Mouse (Mus musculus): ENCODE results near the gene H1f0. TPM values are rescaled to one million over a fixed set of nuclear protein-coding genes. Genes with fewer than 3 reads are reported as not detected.
A peak's percentile ranks its signal among the peaks of the same experiment; 100 is the strongest.

The H1f0 gene
- polyA plus RNA-seq, 1 experiment from 2014 or later: 136 TPM

- Histone ChIP-seq H3K9ac (ENCODE audit: low read depth, low read length) (no peak overlapping the region), H3K27ac (ENCODE audit: low read length) (no peak overlapping the region), H3K4me3 (ENCODE audit: low read depth, low read length) (peak overlapping the region; percentile 30), H3K9me3 (replicated peaks; ENCODE audit: control insufficient read depth, low read length) (no peaks in the 10 kb centered on the region), H3K36me3 (ENCODE audit: control insufficient read depth, insufficient read depth) (no peaks in the 10 kb centered on the region), H3K27me3 (ENCODE audit: control insufficient read depth, insufficient read depth, low read depth, low read length) (peaks cover 38% of the 10 kb centered on the region), H3K4me2 (ENCODE audit: low read depth, low read length) (peak overlapping the region; percentile 49), H3K4me1 (ENCODE audit: control insufficient read depth, low read depth, low read length) (peaks cover 25% of the 10 kb centered on the region)
- WGBS (ENCODE audit: insufficient replicate concordance): 10% methylated on average over 24 of the region's 24 CpGs
- ATAC-seq (ENCODE audit: low read depth): no peak
Measured at GRCm38 (mm10) chr15:79040501-79041416, 12.5 kb downstream of the H1f0 start.

GRCm38 (mm10) chr15:79041585-79041984 is 13.3 kb downstream of the H1f0 start, which contains the start of gene Galr3:
Gene Galr3 (plus strand): TSS chr15:79041885.
- Histone ChIP-seq H3K4me2 (ENCODE audit: low read depth, low read length) (peak within 1 kb of the TSS; percentile 76), H3K36me3 (ENCODE audit: control insufficient read depth, insufficient read depth) (no peaks in the 10 kb centered on the region), H3K27ac (ENCODE audit: low read length) (no peak within 1 kb of the TSS), H3K4me1 (ENCODE audit: control insufficient read depth, low read depth, low read length) (peaks cover 25% of the 10 kb centered on the region), H3K9me3 (replicated peaks; ENCODE audit: control insufficient read depth, low read length) (no peaks in the 10 kb centered on the region), H3K9ac (ENCODE audit: low read depth, low read length) (no peak within 1 kb of the TSS; the same call in 1 of the 2 replicates), H3K4me3 (ENCODE audit: low read depth, low read length) (peak within 1 kb of the TSS; percentile 51), H3K27me3 (ENCODE audit: control insufficient read depth, insufficient read depth, low read depth, low read length) (peaks cover 38% of the 10 kb centered on the region)
- 64% methylated on average over 6 of the region's 6 CpGs for WGBS (ENCODE audit: insufficient replicate concordance)
- no peak for ATAC-seq (ENCODE audit: low read depth)

GRCm38 (mm10) chr15:79042721-79043491 is 14.7 kb downstream of the H1f0 start:
- Histone ChIP-seq H3K4me2 (ENCODE audit: low read depth, low read length) (peak overlapping the region; percentile 76), H3K27ac (ENCODE audit: low read length) (no peak overlapping the region), H3K36me3 (ENCODE audit: control insufficient read depth, insufficient read depth) (no peaks in the 10 kb centered on the region), H3K9ac (ENCODE audit: low read depth, low read length) (peak overlapping the region; percentile 9; the same call in 1 of the 2 replicates), H3K4me3 (ENCODE audit: low read depth, low read length) (peak overlapping the region; percentile 51), H3K27me3 (ENCODE audit: control insufficient read depth, insufficient read depth, low read depth, low read length) (peaks cover 38% of the 10 kb centered on the region), H3K9me3 (replicated peaks; ENCODE audit: control insufficient read depth, low read length) (no peaks in the 10 kb centered on the region), H3K4me1 (ENCODE audit: control insufficient read depth, low read depth, low read length) (peaks cover 20% of the 10 kb centered on the region)
- WGBS (ENCODE audit: insufficient replicate concordance): under 1% methylated on average over 99 of the region's 105 CpGs
- no peak for ATAC-seq (ENCODE audit: low read depth)

- 22% methylated on average over 4 of the region's 4 CpGs for WGBS (ENCODE audit: insufficient replicate concordance)
- H3K4me1 ChIP-seq (ENCODE audit: control insufficient read depth, low read depth, low read length): peaks cover 11% of the 10 kb centered on the region
- H3K9ac ChIP-seq (ENCODE audit: low read depth, low read length): no peak overlapping the region
- peaks cover 38% of the 10 kb centered on the region for H3K27me3 ChIP-seq (ENCODE audit: control insufficient read depth, insufficient read depth, low read depth, low read length)
- H3K4me3 ChIP-seq (ENCODE audit: low read depth, low read length): no peak overlapping the region
- no peaks in the 10 kb centered on the region for H3K36me3 ChIP-seq (ENCODE audit: control insufficient read depth, insufficient read depth)
- H3K27ac ChIP-seq (ENCODE audit: low read length): peak overlapping the region; percentile 43; the same call in 1 of the 2 replicates
- no peaks in the 10 kb centered on the region for H3K9me3 ChIP-seq (replicated peaks; ENCODE audit: control insufficient read depth, low read length)
- H3K4me2 ChIP-seq (ENCODE audit: low read depth, low read length): no peak overlapping the region; the same call in 1 of the 2 replicates
- ATAC-seq (ENCODE audit: low read depth): peak; percentile 65
Measured at GRCm38 (mm10) chr15:79044837-79045236, 16.6 kb downstream of the H1f0 start.

GRCm38 (mm10) chr15:79048186-79048585 is 19.9 kb downstream of the H1f0 start:
- WGBS (ENCODE audit: insufficient replicate concordance): 56% methylated on average over 4 of the region's 4 CpGs
- Histone ChIP-seq H3K9me3 (replicated peaks; ENCODE audit: control insufficient read depth, low read length) (no peaks in the 10 kb centered on the region), H3K36me3 (ENCODE audit: control insufficient read depth, insufficient read depth) (peaks cover 5% of the 10 kb centered on the region), H3K4me2 (ENCODE audit: low read depth, low read length) (no peak overlapping the region), H3K4me1 (ENCODE audit: control insufficient read depth, low read depth, low read length) (peaks cover 16% of the 10 kb centered on the region), H3K4me3 (ENCODE audit: low read depth, low read length) (no peak overlapping the region), H3K9ac (ENCODE audit: low read depth, low read length) (no peak overlapping the region), H3K27ac (ENCODE audit: low read length) (no peak overlapping the region), H3K27me3 (ENCODE audit: control insufficient read depth, insufficient read depth, low read depth, low read length) (peaks cover 15% of the 10 kb centered on the region)
- no peak for ATAC-seq (ENCODE audit: low read depth)

- Histone ChIP-seq H3K9ac (ENCODE audit: low read depth, low read length) (no peak overlapping the region), H3K4me3 (ENCODE audit: low read depth, low read length) (no peak overlapping the region), H3K4me1 (ENCODE audit: control insufficient read depth, low read depth, low read length) (peaks cover 14% of the 10 kb centered on the region), H3K9me3 (replicated peaks; ENCODE audit: control insufficient read depth, low read length) (no peaks in the 10 kb centered on the region), H3K27ac (ENCODE audit: low read length) (no peak overlapping the region), H3K4me2 (ENCODE audit: low read depth, low read length) (no peak overlapping the region), H3K36me3 (ENCODE audit: control insufficient read depth, insufficient read depth) (peaks cover 26% of the 10 kb centered on the region), H3K27me3 (ENCODE audit: control insufficient read depth, insufficient read depth, low read depth, low read length) (no peaks in the 10 kb centered on the region)
- ATAC-seq (ENCODE audit: low read depth): no peak
- 61% methylated on average over 9 of the region's 9 CpGs for WGBS (ENCODE audit: insufficient replicate concordance)
Measured at GRCm38 (mm10) chr15:79050160-79050845, 22.1 kb downstream of the H1f0 start.

- Histone ChIP-seq H3K27ac (ENCODE audit: low read length) (peak overlapping the region; percentile 75), H3K9me3 (replicated peaks; ENCODE audit: control insufficient read depth, low read length) (no peaks in the 10 kb centered on the region), H3K9ac (ENCODE audit: low read depth, low read length) (no peak overlapping the region), H3K4me3 (ENCODE audit: low read depth, low read length) (no peak overlapping the region), H3K27me3 (ENCODE audit: control insufficient read depth, insufficient read depth, low read depth, low read length) (no peaks in the 10 kb centered on the region), H3K36me3 (ENCODE audit: control insufficient read depth, insufficient read depth) (peaks cover 32% of the 10 kb centered on the region), H3K4me2 (ENCODE audit: low read depth, low read length) (peak overlapping the region; percentile 26; the same call in 1 of the 2 replicates), H3K4me1 (ENCODE audit: control insufficient read depth, low read depth, low read length) (peaks cover 14% of the 10 kb centered on the region)
- WGBS (ENCODE audit: insufficient replicate concordance): 57% methylated on average over 2 of the region's 2 CpGs
- ATAC-seq (ENCODE audit: low read depth): no peak
Measured at GRCm38 (mm10) chr15:79050964-79051363, 22.7 kb downstream of the H1f0 start.

- H3K36me3 ChIP-seq (ENCODE audit: control insufficient read depth, insufficient read depth): peaks cover 40% of the 10 kb centered on the region
- H3K27ac ChIP-seq (ENCODE audit: low read length): peak overlapping the region; percentile 75
- H3K4me3 ChIP-seq (ENCODE audit: low read depth, low read length): no peak overlapping the region
- peak; percentile 64 for ATAC-seq (ENCODE audit: low read depth)
- WGBS (ENCODE audit: insufficient replicate concordance): 42% methylated on average over 13 of the region's 13 CpGs
- no peaks in the 10 kb centered on the region for H3K9me3 ChIP-seq (replicated peaks; ENCODE audit: control insufficient read depth, low read length)
- no peaks in the 10 kb centered on the region for H3K27me3 ChIP-seq (ENCODE audit: control insufficient read depth, insufficient read depth, low read depth, low read length)
- H3K4me2 ChIP-seq (ENCODE audit: low read depth, low read length): peak overlapping the region; percentile 26; the same call in 1 of the 2 replicates
- H3K9ac ChIP-seq (ENCODE audit: low read depth, low read length): no peak overlapping the region
- H3K4me1 ChIP-seq (ENCODE audit: control insufficient read depth, low read depth, low read length): peaks cover 14% of the 10 kb centered on the region
Measured at GRCm38 (mm10) chr15:79051461-79052360, 23.5 kb downstream of the H1f0 start.
